Mouse (Mus musculus): Measurements from ENCODE around the gene 4933424G06Rik. TPM values are rescaled to one million over a fixed set of nuclear protein-coding genes. Genes with fewer than 3 reads are reported as not detected.
A peak's percentile ranks its signal among the peaks of the same experiment; 100 is the strongest.

Gene 4933424G06Rik
- polyA plus RNA-seq, 1 experiment from 2014 or later: 0.54 TPM

DNA sequence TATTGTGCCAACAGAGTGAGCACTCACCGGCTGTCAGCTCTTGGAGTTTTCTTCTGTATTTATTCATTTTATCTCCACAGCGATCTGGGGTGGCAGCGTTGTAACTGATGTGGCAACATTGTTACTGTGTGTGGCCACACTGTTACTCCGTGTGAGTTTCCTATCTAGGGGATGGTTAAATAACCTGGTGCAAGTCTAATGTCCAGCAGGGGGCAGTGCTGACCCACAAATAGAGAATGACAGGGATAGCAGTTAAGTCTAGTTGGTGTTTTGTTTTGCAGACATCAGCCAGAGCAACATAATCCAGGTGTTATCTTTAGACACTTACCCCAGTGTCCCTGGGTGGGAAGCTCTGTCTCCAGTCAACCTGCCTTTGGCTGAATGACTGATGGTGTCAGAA lies 27.4 kb downstream of the 4933424G06Rik start:
- no peaks in the 10 kb centered on the region for H3K27me3 ChIP-seq (ENCODE audit: control insufficient read depth, insufficient read depth, low read length)
- ATAC-seq (ENCODE audit: low FRiP score) (no peak; the same call in 1 of the 2 replicates), DNase-seq (ENCODE audit: low spot score) (peak; percentile 94)
- no peaks in the 10 kb centered on the region for H3K9me3 ChIP-seq (ENCODE audit: control insufficient read depth, low read length)
- H3K4me3 ChIP-seq (replicated peaks; ENCODE audit: low read length): no peak overlapping the region
- no peak overlapping the region for H3K9ac ChIP-seq
- no peaks in the 10 kb centered on the region for H3K4me1 ChIP-seq (replicated peaks; ENCODE audit: control insufficient read depth, insufficient read depth, low read length)
- H3K27ac ChIP-seq: no peak overlapping the region
- WGBS: 15% methylated on average over 4 of the region's 4 CpGs
- no peaks in the 10 kb centered on the region for H3K36me3 ChIP-seq (replicated peaks; ENCODE audit: control insufficient read depth, insufficient read depth)
- no peak overlapping the region for H3K4me2 ChIP-seq (replicated peaks)

DNA sequence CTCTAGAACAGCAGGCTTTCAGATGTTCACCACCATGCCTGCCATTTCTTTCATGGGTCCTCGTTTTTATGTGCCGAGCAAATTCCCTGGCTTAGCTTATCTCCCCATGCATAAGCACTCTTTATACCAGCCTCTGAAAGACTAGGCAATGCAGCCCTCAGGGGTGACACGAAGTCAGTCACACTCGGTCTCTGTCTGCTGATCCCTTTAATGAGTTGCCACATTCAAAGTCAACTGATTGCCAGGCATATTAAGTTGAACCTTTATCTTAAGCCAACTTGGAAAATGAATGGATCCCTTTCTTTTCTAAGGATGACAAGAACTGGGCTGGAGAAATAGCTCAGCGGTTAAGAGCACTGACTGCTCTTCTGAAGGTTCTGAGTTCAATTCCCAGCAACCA lies 29.3 kb downstream of the 4933424G06Rik start:
- no peaks in the 10 kb centered on the region for H3K9me3 ChIP-seq (ENCODE audit: control insufficient read depth, low read length)
- no peak overlapping the region for H3K4me3 ChIP-seq (replicated peaks; ENCODE audit: low read length)
- H3K36me3 ChIP-seq (replicated peaks; ENCODE audit: control insufficient read depth, insufficient read depth): no peaks in the 10 kb centered on the region
- H3K4me1 ChIP-seq (replicated peaks; ENCODE audit: control insufficient read depth, insufficient read depth, low read length): peaks cover 4% of the 10 kb centered on the region
- DNase-seq (ENCODE audit: low spot score): no peak
- no peaks in the 10 kb centered on the region for H3K27me3 ChIP-seq (ENCODE audit: control insufficient read depth, insufficient read depth, low read length)
- H3K4me2 ChIP-seq (replicated peaks): no peak overlapping the region
- no peak for ATAC-seq (ENCODE audit: low FRiP score)
- no peak overlapping the region for H3K9ac ChIP-seq
- 73% methylated on average over 5 of the region's 5 CpGs for WGBS
- H3K27ac ChIP-seq: no peak overlapping the region

DNA sequence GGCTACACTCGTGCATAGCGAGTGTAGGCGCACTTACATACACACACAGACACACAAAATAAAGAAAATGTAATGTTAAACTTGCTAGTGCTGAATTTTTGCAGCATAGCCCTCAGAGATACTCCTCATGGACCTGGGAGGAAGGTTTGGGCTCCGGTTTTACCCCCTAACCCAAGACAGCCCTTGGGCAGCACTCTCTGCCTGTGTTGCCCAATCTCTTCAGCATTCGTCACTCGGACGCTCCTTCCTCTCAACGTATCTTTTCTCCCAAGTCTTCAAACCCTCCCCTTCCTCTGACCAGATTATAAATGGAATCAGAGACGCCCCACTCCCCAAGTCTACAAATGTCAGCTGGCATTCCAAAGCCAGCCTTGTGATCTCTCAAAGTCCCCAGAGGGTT lies 33.1 kb downstream of the 4933424G06Rik start:
- H3K4me1 ChIP-seq (replicated peaks; ENCODE audit: control insufficient read depth, insufficient read depth, low read length): peaks cover 11% of the 10 kb centered on the region
- H3K27ac ChIP-seq: no peak overlapping the region
- H3K36me3 ChIP-seq (replicated peaks; ENCODE audit: control insufficient read depth, insufficient read depth): no peaks in the 10 kb centered on the region
- no peak overlapping the region for H3K4me2 ChIP-seq (replicated peaks)
- WGBS: 83% methylated on average over 9 of the region's 9 CpGs
- ATAC-seq (ENCODE audit: low FRiP score): no peak
- DNase-seq (ENCODE audit: low spot score): no peak
- no peaks in the 10 kb centered on the region for H3K27me3 ChIP-seq (ENCODE audit: control insufficient read depth, insufficient read depth, low read length)
- no peak overlapping the region for H3K9ac ChIP-seq
- H3K4me3 ChIP-seq (replicated peaks; ENCODE audit: low read length): no peak overlapping the region
- no peaks in the 10 kb centered on the region for H3K9me3 ChIP-seq (ENCODE audit: control insufficient read depth, low read length)

DNA sequence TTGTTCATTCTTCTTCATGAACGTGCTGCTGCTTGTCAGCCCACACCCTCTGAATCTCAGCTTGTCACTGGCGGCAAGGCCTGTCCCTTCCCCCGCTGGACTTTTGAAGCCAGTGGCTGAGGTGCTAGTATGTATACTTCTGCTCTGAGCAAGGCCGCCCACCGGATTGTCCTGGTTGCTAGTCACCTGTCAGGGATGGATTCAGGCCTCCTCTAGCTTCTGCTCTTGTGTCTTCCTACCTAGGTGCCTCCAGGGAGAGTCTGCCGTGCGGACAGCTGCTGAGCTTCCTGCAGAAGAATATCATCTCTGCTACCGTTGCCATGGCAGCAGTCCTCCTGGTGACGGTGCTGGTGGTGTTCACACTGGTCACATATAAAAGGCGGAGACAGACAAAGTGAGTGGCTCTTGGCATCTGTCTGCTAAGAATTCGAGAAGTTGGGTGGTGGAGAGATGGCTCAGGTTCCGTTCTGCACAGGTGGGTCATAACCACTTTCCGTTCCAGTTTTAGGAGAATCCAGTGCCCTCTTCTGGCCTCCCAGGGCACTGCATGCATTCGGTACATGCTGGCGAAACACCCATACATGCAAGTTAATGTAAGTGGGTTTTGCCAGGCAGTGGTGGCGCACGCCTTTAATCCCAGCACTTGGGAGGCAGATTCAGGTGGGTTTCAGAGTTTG lies 34.5 kb downstream of the 4933424G06Rik start:
- 20% methylated on average over 17 of the region's 17 CpGs for WGBS
- no peaks in the 10 kb centered on the region for H3K36me3 ChIP-seq (replicated peaks; ENCODE audit: control insufficient read depth, insufficient read depth)
- 0 out of 2 replicates have a peak overlapping the region, but pooled peaks have one; percentile 9 for H3K27ac ChIP-seq
- DNase-seq (ENCODE audit: low spot score) (peak; percentile 82), ATAC-seq (ENCODE audit: low FRiP score) (peak; percentile 79)
- H3K4me3 ChIP-seq (replicated peaks; ENCODE audit: low read length): peak overlapping the region; percentile 13; the same call in 1 of the 2 replicates
- H3K4me1 ChIP-seq (replicated peaks; ENCODE audit: control insufficient read depth, insufficient read depth, low read length): peaks cover 11% of the 10 kb centered on the region
- H3K27me3 ChIP-seq (ENCODE audit: control insufficient read depth, insufficient read depth, low read length): no peaks in the 10 kb centered on the region
- H3K9ac ChIP-seq: no peak overlapping the region
- H3K4me2 ChIP-seq (replicated peaks): peak overlapping the region; percentile 47
- no peaks in the 10 kb centered on the region for H3K9me3 ChIP-seq (ENCODE audit: control insufficient read depth, low read length)

- Histone ChIP-seq H3K36me3 (replicated peaks; ENCODE audit: control insufficient read depth, insufficient read depth) (no peaks in the 10 kb centered on the region), H3K9ac (no peak overlapping the region), H3K4me1 (replicated peaks; ENCODE audit: control insufficient read depth, insufficient read depth, low read length) (peaks cover 11% of the 10 kb centered on the region), H3K4me2 (replicated peaks) (no peak overlapping the region), H3K27ac (no peak overlapping the region), H3K27me3 (ENCODE audit: control insufficient read depth, insufficient read depth, low read length) (no peaks in the 10 kb centered on the region), H3K9me3 (ENCODE audit: control insufficient read depth, low read length) (no peaks in the 10 kb centered on the region), H3K4me3 (replicated peaks; ENCODE audit: low read length) (no peak overlapping the region)
- ATAC-seq (ENCODE audit: low FRiP score): no peak
- DNase-seq (ENCODE audit: low spot score): no peak
- 33% methylated on average over 4 of the region's 4 CpGs for WGBS
Measured at GRCm38 (mm10) chr1:36745661-36746060, 35.7 kb downstream of the 4933424G06Rik start.

- 51% methylated on average over 15 of the region's 15 CpGs for WGBS
- Histone ChIP-seq H3K9ac (no peak overlapping the region), H3K36me3 (replicated peaks; ENCODE audit: control insufficient read depth, insufficient read depth) (no peaks in the 10 kb centered on the region), H3K27me3 (ENCODE audit: control insufficient read depth, insufficient read depth, low read length) (no peaks in the 10 kb centered on the region), H3K4me3 (replicated peaks; ENCODE audit: low read length) (no peak overlapping the region), H3K27ac (no peak overlapping the region), H3K4me1 (replicated peaks; ENCODE audit: control insufficient read depth, insufficient read depth, low read length) (peaks cover 11% of the 10 kb centered on the region), H3K9me3 (ENCODE audit: control insufficient read depth, low read length) (no peaks in the 10 kb centered on the region), H3K4me2 (replicated peaks) (no peak overlapping the region)
- ATAC-seq (ENCODE audit: low FRiP score) (no peak), DNase-seq (ENCODE audit: low spot score) (peak; percentile 30)
Measured at GRCm38 (mm10) chr1:36746452-36746851, 36.5 kb downstream of the 4933424G06Rik start.

DNA sequence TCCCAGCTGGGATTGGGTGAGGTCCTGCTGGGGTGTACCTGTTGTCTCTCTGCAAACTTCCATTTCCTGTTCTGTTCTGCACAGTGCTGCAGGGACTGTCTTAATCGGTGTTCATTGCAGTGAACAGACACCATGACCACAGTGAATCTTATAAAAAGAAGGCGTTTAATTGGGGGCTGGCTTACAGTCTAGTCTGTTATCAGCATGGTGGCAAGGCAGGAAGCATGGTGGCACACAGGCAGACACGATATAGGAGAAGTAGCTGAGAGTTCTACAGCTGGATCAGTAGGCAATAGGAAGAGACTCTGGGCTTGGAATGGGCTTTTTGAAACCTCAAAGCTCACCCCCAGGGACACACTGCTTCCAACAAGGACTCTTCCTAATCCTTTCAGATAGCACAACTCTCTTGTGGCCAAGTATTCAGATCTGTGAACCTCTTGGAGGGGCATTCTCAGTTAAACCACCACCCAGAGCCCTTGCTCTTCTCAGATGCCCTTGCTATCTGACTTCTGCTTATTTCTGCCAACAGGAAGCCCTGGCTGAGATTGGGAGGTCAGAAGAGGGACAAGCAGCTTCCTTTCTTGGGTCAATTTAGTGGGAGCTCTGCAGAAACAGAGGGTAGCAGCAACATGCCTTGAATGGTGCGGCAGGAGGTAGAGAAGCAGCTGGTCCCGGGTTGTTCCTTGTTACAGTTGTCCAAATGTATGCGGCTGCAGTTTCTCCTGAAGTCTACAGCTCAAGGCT lies 44.2 kb downstream of the 4933424G06Rik start:
- no peak overlapping the region for H3K9ac ChIP-seq

DNA sequence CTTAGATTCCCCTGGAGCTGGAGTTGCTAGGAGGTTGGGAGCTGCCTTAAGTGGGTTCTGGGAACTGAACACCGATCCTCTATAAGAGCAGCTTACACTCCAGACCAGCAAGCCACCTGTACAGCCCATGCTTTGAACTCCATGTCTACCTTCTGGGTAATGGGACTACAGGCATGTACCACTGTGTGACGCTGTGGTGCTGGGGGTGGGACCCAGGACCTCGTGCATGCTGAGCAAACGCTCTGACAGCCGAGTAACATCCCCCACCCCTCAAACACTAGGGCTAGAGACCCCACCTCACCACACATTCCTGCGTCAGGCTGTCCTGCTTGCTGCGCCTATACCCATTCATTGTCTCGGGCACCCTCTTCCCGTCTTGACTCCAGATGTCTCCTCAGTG lies 48.6 kb downstream of the 4933424G06Rik start:
- WGBS: 90% methylated on average over 9 of the region's 9 CpGs
- H3K4me3 ChIP-seq (replicated peaks; ENCODE audit: low read length): no peak overlapping the region
- H3K36me3 ChIP-seq (replicated peaks; ENCODE audit: control insufficient read depth, insufficient read depth): no peaks in the 10 kb centered on the region
- H3K9me3 ChIP-seq (ENCODE audit: control insufficient read depth, low read length): no peaks in the 10 kb centered on the region
- ATAC-seq (ENCODE audit: low FRiP score): no peak
- H3K27me3 ChIP-seq (ENCODE audit: control insufficient read depth, insufficient read depth, low read length): no peaks in the 10 kb centered on the region
- H3K27ac ChIP-seq: no peak overlapping the region
- DNase-seq (ENCODE audit: low spot score): no peak
- no peak overlapping the region for H3K4me2 ChIP-seq (replicated peaks)
- no peaks in the 10 kb centered on the region for H3K4me1 ChIP-seq (replicated peaks; ENCODE audit: control insufficient read depth, insufficient read depth, low read length)
- H3K9ac ChIP-seq: no peak overlapping the region

More for the DNA sequence above, 44.2 kb downstream of the 4933424G06Rik start:
- ATAC-seq (ENCODE audit: low FRiP score) (no peak), DNase-seq (ENCODE audit: low spot score) (no peak)
- 79% methylated on average over 6 of the region's 6 CpGs for WGBS
- no peak overlapping the region for H3K27ac ChIP-seq
- H3K36me3 ChIP-seq (replicated peaks; ENCODE audit: control insufficient read depth, insufficient read depth): no peaks in the 10 kb centered on the region
- no peak overlapping the region for H3K4me3 ChIP-seq (replicated peaks; ENCODE audit: low read length)
- H3K4me1 ChIP-seq (replicated peaks; ENCODE audit: control insufficient read depth, insufficient read depth, low read length): no peaks in the 10 kb centered on the region
- no peaks in the 10 kb centered on the region for H3K9me3 ChIP-seq (ENCODE audit: control insufficient read depth, low read length)
- no peak overlapping the region for H3K4me2 ChIP-seq (replicated peaks)
- H3K27me3 ChIP-seq (ENCODE audit: control insufficient read depth, insufficient read depth, low read length): no peaks in the 10 kb centered on the region

DNA sequence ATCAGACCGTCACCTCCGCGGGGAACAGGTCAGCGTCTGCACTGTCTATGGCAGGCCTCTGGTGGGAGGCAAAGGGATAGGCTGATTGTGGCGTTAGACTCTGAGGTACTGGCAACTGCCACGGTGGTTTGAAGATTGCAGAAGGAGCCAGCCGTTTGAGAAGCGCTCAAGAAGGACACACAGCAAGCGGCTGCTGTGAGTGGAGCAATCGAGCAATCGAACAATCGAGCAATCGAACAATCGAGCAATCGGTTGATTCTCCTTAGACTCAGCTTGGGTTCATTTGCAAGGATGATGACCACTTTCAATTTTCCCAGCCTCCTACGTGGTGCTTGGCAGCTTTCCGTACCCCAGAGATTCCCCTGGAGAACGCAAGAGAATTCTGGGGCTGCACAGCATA lies 49.1 kb downstream of the 4933424G06Rik start:
- H3K27me3 ChIP-seq (ENCODE audit: control insufficient read depth, insufficient read depth, low read length): no peaks in the 10 kb centered on the region
- DNase-seq (ENCODE audit: low spot score): no peak
- no peak overlapping the region for H3K4me3 ChIP-seq (replicated peaks; ENCODE audit: low read length)
- no peak overlapping the region for H3K4me2 ChIP-seq (replicated peaks)
- H3K9me3 ChIP-seq (ENCODE audit: control insufficient read depth, low read length): no peaks in the 10 kb centered on the region
- ATAC-seq (ENCODE audit: low FRiP score): no peak
- H3K36me3 ChIP-seq (replicated peaks; ENCODE audit: control insufficient read depth, insufficient read depth): no peaks in the 10 kb centered on the region
- 86% methylated on average over 18 of the region's 18 CpGs for WGBS
- no peak overlapping the region for H3K27ac ChIP-seq
- no peaks in the 10 kb centered on the region for H3K4me1 ChIP-seq (replicated peaks; ENCODE audit: control insufficient read depth, insufficient read depth, low read length)
- H3K9ac ChIP-seq: no peak overlapping the region
